Mouse (Mus musculus) forebrain, embryonic 11.5 days (tissue): ENCODE measurements at regions not wholly inside any gene's neighbourhood (a gene's known extent, or its start where the extent isn't known, plus 50 kb on each side); places are given as distances from the start of the nearest gene placed in this dataset.
A peak's percentile ranks its signal among the peaks of the same experiment; 100 is the strongest.
"Not testable (repeated sequence)": the region's sequence is repeated elsewhere in the genome, so short reads cannot be mapped to it uniquely, and the experiment has no call there.

Experiments used
- ATAC-seq: fragments of 200-750 bp; cut with Nextera tagmentation; replicated peaks from 2 replicates; pipeline ENCODE4 v1.8.0; 2017; ENCODE audit warnings: moderate TSS enrichment; ENCODE audit not compliant: low FRiP score
- DNase-seq: peaks from one replicate; pipeline ENCODE4 v3.0.0-alpha.2; 2017; ENCODE audit warnings: low spot score
- H3K27ac ChIP-seq: fragments of 300-500 bp; sonication (generic); 2 replicates; pipeline ENCODE4 v1.5.1; 2014; ENCODE audit warnings: low read depth, low read length
- H3K27me3 ChIP-seq: fragments of 300-500 bp; sonication (generic); 2 replicates; pipeline ENCODE4 v1.6.1; 2014; ENCODE audit warnings: mild to moderate bottlenecking, low read length, mixed read lengths; ENCODE audit not compliant: control insufficient read depth, insufficient read depth
- H3K36me3 ChIP-seq: fragments of 300-500 bp; sonication (generic); 2 replicates; pipeline ENCODE4 v1.6.1; 2014; ENCODE audit warnings: mild to moderate bottlenecking, low read length, moderate library complexity, mixed read lengths; ENCODE audit not compliant: control insufficient read depth, insufficient read depth
- H3K4me1 ChIP-seq: fragments of 300-500 bp; sonication (generic); replicated peaks from 2 replicates; pipeline ENCODE4 v1.6.1; 2014; ENCODE audit warnings: low read length, mixed read lengths; ENCODE audit not compliant: control insufficient read depth, insufficient read depth
- H3K4me2 ChIP-seq: fragments of 300-500 bp; sonication (generic); 2 replicates; pipeline ENCODE4 v1.6.1; 2014; ENCODE audit warnings: low read depth, mild to moderate bottlenecking, low read length, moderate library complexity, mixed read lengths; ENCODE audit not compliant: severe bottlenecking
- H3K4me3 ChIP-seq: fragments of 300-500 bp; sonication (generic); 2 replicates; pipeline ENCODE4 v1.5.1; 2014; ENCODE audit warnings: low read depth, low read length
- H3K9ac ChIP-seq: fragments of 300-500 bp; sonication (generic); 2 replicates; pipeline ENCODE4 v1.6.1; 2014; ENCODE audit warnings: low read length
- H3K9me3 ChIP-seq: fragments of 300-500 bp; sonication (generic); 2 replicates; pipeline ENCODE4 v1.6.1; 2016; ENCODE audit warnings: low read length, mixed read lengths; ENCODE audit not compliant: control insufficient read depth
- WGBS: fragments of 180-500 bp; shearing (Covaris S2); extraction: QIAGEN DNeasy Blood & Tissue Kit; methylation state at CpG from one replicate; pipeline ENCODE4 v1.1.7; 2014; 5-methylcytosine and 5-hydroxymethylcytosine counted together

DNA sequence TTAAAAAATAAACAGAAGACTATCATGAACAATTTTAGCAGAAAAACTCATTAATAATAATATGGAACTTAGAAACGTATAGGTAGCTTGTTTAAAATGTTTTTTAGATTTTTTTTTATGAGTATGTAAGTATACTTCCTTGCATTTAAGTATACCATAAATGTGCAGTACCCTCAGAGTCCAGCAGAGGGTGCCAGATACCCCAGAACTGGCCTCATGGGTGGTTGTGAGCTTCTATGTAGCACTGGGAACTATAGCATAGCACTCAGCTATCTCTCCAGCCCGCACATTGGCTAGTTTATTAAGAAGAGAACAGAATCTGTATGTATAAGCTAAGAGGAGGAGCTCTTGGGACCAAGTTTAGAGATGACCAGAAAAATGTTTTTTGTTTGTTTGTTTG is 306.7 kb upstream of the Pdzrn3 start:
- WGBS, result 73% methylated on average over 2 of the region's 2 CpGs
- DNase-seq (no peak), ATAC-seq (no peak)
- Histone ChIP-seq H3K9me3 (no peaks in the 10 kb centered on the region), H3K4me2 (no peak overlapping the region), H3K36me3 (no peaks in the 10 kb centered on the region), H3K4me3 (no peak overlapping the region), H3K27me3 (no peaks in the 10 kb centered on the region), H3K27ac (no peak overlapping the region), H3K9ac (no peak overlapping the region), H3K4me1 (no peaks in the 10 kb centered on the region)

DNA sequence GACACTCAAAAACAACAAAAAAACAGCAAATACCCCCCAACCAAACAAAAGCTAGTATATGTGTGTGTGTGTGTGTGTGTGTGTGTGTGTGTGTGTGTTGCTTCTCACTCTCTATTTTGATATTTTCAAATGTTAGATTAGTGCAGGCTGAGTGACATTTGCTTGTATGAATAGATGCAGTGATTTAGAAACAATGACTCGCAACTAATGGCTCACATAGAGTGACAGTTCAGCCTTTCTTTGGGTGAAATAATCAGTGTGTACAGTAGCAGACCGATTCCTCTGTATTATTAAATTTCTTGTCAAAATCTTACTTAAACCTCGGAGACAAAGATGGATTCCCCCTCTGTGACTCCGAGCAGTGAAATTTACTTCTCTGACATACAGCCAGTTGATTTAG is 297.1 kb upstream of the Pdzrn3 start:
- DNase-seq (no peak), ATAC-seq (no peak)
- Histone ChIP-seq H3K36me3 (no peaks in the 10 kb centered on the region), H3K27me3 (no peaks in the 10 kb centered on the region), H3K27ac (no peak overlapping the region), H3K4me2 (no peak overlapping the region), H3K4me1 (no peaks in the 10 kb centered on the region), H3K9me3 (no peaks in the 10 kb centered on the region), H3K9ac (no peak overlapping the region), H3K4me3 (no peak overlapping the region)
- WGBS, result 81% methylated on average over 4 of the region's 4 CpGs

DNA sequence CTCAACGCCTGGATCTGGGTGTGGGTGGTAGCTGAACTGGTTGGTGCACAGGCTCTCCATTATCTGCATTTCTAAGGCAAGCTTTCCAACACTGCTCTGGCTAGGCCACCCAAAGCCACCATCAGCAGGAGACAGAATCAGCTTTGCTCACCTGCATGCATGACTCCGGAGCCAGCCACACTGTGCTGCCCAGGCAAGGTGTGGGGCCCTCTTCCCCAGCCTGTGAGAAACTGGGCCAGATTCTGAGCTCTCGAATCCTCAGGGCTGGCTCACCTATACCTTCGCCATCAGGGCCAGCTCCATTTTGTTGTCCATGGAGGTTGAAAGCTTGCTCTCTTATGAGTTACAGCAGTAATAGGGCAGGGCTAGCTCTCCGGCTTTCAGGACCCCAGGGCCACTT is 293.1 kb upstream of the Pdzrn3 start:
- 0 out of 2 replicates have a peak, but pooled peaks have one; percentile 36 for ATAC-seq

DNA sequence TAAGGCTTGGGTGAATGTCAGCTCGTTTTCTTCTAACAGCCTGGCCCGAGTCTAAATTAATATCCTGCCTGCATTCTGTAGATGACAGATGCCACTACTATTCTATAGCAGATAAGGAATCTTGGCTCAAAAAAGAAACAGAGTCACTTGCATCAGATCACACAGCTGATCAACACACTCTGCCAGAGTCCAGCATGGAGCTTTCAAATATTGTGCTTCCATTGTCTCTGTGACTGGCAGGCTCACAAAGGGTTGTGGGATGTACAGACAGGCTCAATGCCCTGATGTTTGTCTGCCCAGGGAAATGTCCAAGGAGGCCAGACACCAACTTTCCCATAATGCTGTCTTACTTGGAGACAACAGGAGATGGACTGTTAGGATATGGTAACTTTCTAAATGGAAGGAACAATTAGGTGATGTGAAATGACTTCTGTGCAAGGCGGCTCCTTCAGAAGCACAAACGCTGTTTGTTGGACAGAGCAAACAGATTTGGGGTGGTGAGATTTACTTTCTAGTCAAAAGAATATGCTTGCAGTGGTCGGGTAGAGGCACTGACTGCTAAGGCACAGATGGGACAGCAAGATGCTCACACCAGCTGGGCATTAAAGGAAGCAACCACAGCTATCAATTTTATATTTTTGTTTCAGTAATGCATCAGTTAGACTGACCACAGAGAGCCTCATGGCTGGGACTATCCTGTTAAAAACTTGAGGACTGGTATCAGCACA is 291.6 kb upstream of the Pdzrn3 start:
- H3K27ac ChIP-seq, result no peak overlapping the region
- DNase-seq, result no peak
- 60% methylated on average over 5 of the region's 5 CpGs for WGBS

More for the DNA sequence above, 293.1 kb upstream of the Pdzrn3 start:
- Histone ChIP-seq H3K36me3 (no peaks in the 10 kb centered on the region), H3K9ac (no peak overlapping the region), H3K27ac (no peak overlapping the region), H3K4me2 (no peak overlapping the region), H3K9me3 (no peaks in the 10 kb centered on the region), H3K27me3 (no peaks in the 10 kb centered on the region), H3K4me1 (no peaks in the 10 kb centered on the region), H3K4me3 (no peak overlapping the region)
- no peak for DNase-seq
- WGBS, result 66% methylated on average over 5 of the region's 5 CpGs

DNA sequence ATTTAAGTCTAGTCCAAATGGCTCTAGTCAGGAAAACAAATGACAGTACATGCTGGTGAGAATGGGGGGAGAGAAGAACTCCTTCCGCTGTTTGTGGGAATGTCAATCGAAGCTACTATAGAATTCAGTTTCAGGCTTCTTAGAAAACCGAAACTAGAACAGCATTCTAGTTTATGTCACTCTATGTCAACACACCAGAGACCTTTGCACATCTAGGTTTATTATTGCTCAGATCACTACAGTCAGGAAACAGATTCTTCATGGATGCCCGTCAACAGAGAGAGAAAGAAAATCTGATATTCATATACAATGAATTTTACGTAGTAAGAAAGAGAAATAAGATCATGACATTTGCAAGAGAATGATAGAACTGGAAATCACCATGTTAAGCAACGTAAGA is 276.7 kb upstream of the Pdzrn3 start:
- H3K27me3 ChIP-seq, result no peaks in the 10 kb centered on the region
- H3K9me3 ChIP-seq, result no peaks in the 10 kb centered on the region
- H3K27ac ChIP-seq, result no peak overlapping the region
- ATAC-seq (no peak), DNase-seq (no peak)
- no peaks in the 10 kb centered on the region for H3K36me3 ChIP-seq
- no peak overlapping the region for H3K4me2 ChIP-seq
- no peak overlapping the region for H3K4me3 ChIP-seq
- no peaks in the 10 kb centered on the region for H3K4me1 ChIP-seq
- WGBS, result 87% methylated on average over 6 of the region's 6 CpGs
- no peak overlapping the region for H3K9ac ChIP-seq

More for the DNA sequence above, 291.6 kb upstream of the Pdzrn3 start:
- Histone ChIP-seq H3K9me3 (no peaks in the 10 kb centered on the region), H3K36me3 (no peaks in the 10 kb centered on the region), H3K4me2 (no peak overlapping the region), H3K9ac (no peak overlapping the region), H3K4me3 (no peak overlapping the region), H3K27me3 (no peaks in the 10 kb centered on the region), H3K4me1 (no peaks in the 10 kb centered on the region)
- ATAC-seq, result no peak

DNA sequence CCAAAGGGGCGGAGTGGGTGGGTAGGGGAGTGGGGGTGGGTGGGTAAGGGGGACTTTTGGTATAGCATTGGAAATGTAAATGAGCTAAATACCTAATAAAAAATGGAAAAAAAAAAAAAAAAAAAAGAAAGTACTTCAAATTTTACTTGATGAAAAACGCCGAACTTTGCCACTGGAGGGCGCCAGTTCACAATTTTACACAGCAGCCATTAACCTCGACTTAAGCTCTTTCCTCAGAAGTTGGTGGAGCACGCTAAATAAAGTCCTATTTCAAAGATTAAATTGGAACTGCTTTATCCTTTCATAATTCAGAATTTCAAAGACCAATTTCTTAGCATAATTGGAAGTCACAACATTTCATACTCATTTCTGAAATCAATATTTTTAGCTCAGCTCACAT is 272.7 kb upstream of the Pdzrn3 start:
- not testable (repeated sequence) for H3K9me3 ChIP-seq, H3K4me3 ChIP-seq, H3K4me1 ChIP-seq, H3K9ac ChIP-seq, H3K27me3 ChIP-seq, ATAC-seq, H3K27ac ChIP-seq, H3K4me2 ChIP-seq, H3K36me3 ChIP-seq
- peak; percentile 78 for DNase-seq
- 10% methylated on average over 5 of the region's 6 CpGs for WGBS

DNA sequence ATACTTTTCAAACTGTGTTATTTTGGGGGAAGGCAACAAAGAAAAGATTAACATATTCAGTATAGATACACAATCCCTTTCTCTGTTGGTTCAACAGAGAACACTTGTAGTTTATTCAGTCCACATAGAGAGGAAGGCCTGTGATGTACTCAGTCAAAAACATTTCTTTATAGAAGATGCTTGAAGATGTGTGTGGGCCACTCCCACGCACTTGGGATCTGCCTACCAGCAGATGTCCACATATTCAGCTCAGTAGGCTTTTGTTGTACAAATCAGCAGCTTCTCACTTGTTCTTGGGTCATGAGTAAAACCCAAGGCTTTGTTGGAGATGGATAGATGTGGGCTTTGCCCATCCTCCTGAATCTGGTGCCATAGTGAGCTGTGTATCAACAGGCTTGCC is 239.6 kb upstream of the Pdzrn3 start:
- 71% methylated on average over 1 of the region's 1 CpGs for WGBS
- no peak for ATAC-seq

DNA sequence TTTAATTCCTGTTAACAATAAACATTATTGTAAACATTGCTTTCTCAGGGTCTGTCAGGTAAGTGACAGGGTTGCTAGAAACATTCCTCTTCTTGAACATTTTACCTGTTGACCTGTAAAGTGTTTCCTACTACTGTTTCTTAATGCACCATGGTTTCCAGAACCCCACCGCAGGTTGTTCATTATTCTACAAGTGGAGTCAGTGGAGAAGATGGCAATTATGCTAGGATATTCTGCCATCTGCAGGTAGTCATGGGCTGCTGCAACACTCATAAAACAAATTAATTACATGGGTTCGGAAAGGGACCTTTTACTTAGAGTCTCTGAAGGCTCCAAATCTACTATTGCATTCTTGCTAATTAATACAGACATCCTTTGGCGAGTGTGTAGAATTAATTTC is 239.1 kb upstream of the Pdzrn3 start:
- Histone ChIP-seq H3K4me3 (no peak overlapping the region), H3K36me3 (no peaks in the 10 kb centered on the region), H3K27me3 (no peaks in the 10 kb centered on the region), H3K4me1 (no peaks in the 10 kb centered on the region), H3K4me2 (no peak overlapping the region), H3K9me3 (no peaks in the 10 kb centered on the region), H3K9ac (no peak overlapping the region), H3K27ac (no peak overlapping the region)
- 47% methylated on average over 3 of the region's 3 CpGs for WGBS
- DNase-seq (no peak), ATAC-seq (0 out of 2 replicates have a peak, but pooled peaks have one; percentile 49)

More for the DNA sequence above, 239.6 kb upstream of the Pdzrn3 start:
- H3K27me3 ChIP-seq, result no peaks in the 10 kb centered on the region
- H3K4me3 ChIP-seq, result no peak overlapping the region
- H3K4me1 ChIP-seq, result no peaks in the 10 kb centered on the region
- H3K9me3 ChIP-seq, result no peaks in the 10 kb centered on the region
- no peak overlapping the region for H3K9ac ChIP-seq
- no peaks in the 10 kb centered on the region for H3K36me3 ChIP-seq
- H3K27ac ChIP-seq, result no peak overlapping the region
- H3K4me2 ChIP-seq, result no peak overlapping the region
- no peak for DNase-seq

DNA sequence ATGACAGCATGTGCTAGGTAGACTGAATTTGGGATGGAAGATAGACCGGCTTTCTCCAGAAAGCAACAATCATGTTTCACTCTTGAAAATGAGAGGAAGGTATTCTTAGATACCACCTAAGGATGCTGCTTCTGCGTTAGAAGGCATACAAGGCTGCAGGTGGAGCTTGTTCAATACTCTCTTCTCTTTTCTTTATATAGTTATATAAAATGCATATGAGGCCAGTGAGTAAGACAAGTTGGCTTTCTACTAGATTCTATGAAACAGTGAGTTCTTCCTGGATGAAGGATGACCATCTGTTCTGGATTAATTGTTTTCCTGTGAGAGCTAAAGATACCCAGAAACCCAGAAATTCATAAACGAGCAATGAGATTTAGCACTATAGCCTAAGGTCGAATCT is 231.3 kb upstream of the Pdzrn3 start:
- Histone ChIP-seq H3K9me3 (no peaks in the 10 kb centered on the region), H3K4me1 (no peaks in the 10 kb centered on the region), H3K4me3 (no peak overlapping the region), H3K27ac (no peak overlapping the region), H3K4me2 (no peak overlapping the region), H3K36me3 (no peaks in the 10 kb centered on the region), H3K9ac (no peak overlapping the region), H3K27me3 (no peaks in the 10 kb centered on the region)
- DNase-seq (no peak), ATAC-seq (no peak)
- WGBS, result 93% methylated on average over 4 of the region's 4 CpGs
